Mouse (Mus musculus): ENCODE results near the gene Ube2a.

- TF ChIP-seq CTCF (IDR thresholded peaks at IDR 0.05; ENCODE audit: low read depth, low read length) (no peak), POLR2A (IDR thresholded peaks at IDR 0.05; ENCODE audit: borderline replicate concordance, low read depth, low read length) (no peak)
Observed at GRCm38 (mm10) chrX:36917749-36918148, 44.0 kb downstream of the Ube2a start.

Data from bone marrow macrophage, adult 2 months (primary cell).